Mouse (Mus musculus): ENCODE measurements around the gene Fktn.
"Not testable (repeated sequence)": the region's sequence is repeated elsewhere in the genome, so short reads cannot be mapped to it uniquely, and the experiment has no call there.

Fktn gene

DNA sequence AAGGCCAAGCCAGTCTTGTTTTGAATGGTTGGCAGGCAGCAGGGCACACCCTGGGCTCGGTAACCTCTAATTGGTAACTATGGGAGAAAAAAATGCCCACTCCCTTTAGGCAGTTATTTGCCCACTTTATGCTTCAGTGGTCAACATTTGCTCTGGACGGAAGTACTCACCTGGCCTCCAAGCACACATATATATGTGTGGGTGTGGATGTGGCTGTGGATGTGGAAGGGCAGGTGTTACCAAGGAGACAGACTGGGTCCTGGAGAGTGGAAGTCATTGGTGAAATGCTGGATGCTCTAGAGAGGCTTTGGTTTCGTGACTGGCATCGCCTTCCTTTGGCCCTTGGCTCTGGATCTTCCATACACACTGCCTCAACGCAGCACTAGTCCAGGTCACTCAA lies 58.2 kb downstream of the Fktn start:
- DNase-seq, result no peak

DNA sequence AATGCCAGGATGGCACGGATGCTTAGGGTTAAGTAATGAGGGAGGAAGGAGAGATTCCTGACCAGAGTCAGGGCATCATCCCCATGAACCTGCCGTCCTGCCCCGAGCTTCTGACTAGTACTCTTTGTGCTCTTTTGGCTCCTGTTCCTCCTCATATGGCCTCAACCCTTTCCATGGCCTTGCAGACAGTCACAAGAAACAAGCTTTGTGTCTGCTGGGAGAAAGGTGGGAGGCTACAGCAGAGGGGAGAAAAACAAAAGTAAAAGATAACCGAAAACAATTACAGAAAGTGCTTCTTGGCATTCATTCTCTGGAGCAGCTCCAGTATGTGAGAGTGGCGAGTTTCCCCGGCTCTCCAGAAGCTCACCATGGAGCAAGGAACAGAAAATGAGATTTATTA lies 60.1 kb downstream of the Fktn start:
- DNase-seq, result no peak

DNA sequence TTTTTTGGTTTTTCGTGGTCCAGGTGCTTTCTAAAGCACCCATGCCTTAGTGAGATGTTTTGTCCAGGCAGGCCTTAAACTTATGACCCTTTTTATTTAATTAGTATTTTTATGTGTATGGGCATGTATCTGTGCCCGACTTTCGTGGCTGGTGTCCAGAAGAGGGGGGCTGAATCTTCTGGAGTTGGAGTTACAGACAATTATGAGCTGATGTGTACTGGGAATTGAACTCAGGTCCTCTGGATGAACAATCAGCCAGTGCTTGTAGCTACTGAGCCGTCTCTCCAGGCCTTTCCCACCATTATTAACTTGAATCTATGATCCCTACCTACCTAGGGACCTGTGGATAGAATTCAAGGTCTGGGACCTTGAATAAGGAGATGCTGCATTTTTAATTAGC lies 67.6 kb downstream of the Fktn start:
- no peak for DNase-seq

DNA sequence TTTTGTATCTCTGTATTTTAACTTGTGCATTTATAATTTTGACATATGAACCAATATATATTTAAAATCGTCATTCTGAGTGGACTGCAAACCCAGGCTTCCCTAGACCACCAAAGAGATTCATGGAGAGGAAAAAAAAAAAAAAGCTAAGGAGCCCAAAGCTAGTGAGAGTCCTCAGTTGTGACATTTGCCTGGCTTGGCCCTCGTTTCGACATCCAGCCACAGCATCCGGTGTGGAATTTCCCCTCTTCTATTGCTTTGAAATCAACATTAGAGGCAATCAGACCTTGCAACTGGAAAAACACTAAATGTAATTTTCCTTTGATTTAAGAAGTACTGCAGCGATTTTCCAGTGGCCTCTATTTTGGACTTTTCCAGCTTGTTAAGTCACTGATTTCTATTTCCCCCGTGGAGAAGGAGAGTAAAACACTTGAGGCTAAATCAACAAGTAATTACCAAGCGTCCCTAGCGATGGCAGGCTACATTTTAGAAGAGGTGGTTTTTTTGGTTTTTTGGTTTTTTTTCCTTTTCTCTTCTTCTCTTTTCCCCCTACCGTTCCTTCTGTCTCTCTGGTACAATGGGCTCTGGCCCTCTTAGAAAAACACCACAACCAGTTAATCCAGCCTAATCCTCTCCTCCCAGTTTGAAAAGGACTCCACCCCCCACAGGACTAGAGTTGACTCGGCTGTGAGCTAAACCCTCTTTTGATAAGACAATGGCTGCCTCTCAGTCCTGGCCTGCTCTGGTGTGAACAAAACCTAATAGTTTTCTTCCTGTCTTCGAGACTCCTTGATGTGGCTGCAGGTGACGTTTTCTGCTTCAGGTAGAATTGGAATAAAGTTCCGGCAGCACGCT lies 68.6 kb downstream of the Fktn start:
- DNase-seq, result peak; percentile 8

DNA sequence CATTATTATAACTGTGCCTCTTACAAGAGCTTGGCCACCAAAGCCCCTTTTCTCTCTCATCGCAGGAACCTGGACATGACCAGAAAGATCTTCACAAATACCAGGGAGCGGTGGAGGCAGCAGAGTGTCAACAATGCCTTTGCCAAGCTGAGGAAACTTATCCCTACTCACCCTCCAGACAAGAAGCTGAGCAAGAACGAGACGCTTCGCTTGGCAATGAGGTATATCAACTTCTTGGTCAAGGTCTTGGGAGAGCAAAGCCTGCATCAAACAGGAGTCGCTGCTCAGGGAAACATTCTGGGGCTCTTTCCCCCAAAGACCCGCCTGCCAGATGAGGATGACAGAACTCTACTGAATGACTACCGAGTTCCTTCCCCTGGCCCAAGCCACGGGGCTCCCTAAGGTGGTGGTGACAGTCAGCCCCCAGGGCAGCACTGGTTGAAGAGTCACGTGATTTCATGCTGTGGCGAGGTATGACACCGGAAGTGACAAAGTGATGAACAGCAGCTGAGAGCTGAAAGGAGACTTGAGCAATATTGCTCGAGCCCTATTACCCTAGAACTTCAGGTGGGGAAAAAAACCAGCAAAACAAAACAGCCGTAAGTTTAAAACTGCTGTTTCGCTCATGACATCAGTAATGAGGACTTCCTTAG lies 72.1 kb downstream of the Fktn start:
- no peak for DNase-seq

DNA sequence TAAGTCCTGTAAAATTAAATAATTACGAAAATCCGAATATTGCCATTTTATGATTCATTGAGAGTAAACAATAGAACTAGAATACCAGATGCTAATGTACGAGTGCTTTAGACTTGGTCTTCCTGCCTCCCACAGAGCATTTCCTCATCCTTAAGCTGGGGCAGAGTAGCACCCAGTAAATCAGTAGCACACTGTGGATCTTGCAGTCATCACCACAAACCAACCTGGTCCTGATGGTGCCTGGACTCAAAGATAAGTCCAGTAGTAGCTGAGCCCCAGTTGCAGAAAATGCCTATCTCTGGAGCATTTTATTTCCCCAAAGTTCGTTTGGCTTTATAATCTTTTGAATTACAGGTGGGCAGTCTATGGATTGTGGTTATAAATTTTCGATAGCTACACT lies 73.1 kb downstream of the Fktn start:
- no peak for DNase-seq

DNA sequence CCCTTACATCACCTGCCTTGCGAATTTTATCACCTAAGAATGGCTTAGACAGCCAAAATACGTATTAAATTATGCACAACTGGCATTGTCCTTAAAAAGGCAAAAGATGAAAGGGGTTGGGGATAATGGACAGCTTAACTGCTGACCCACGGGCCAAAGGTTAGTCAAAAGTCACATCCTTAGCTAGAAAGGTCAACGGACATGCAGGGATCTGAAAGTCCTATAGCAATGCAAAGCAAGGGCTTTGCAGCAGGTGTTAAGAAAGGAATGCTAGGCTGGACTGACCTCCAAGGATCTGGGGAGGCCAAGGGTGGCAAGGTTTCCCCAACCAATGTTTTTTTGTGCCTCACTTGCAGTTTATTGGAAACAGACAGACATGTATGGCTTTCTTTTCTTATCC lies 75.5 kb downstream of the Fktn start:
- DNase-seq, result no peak

DNA sequence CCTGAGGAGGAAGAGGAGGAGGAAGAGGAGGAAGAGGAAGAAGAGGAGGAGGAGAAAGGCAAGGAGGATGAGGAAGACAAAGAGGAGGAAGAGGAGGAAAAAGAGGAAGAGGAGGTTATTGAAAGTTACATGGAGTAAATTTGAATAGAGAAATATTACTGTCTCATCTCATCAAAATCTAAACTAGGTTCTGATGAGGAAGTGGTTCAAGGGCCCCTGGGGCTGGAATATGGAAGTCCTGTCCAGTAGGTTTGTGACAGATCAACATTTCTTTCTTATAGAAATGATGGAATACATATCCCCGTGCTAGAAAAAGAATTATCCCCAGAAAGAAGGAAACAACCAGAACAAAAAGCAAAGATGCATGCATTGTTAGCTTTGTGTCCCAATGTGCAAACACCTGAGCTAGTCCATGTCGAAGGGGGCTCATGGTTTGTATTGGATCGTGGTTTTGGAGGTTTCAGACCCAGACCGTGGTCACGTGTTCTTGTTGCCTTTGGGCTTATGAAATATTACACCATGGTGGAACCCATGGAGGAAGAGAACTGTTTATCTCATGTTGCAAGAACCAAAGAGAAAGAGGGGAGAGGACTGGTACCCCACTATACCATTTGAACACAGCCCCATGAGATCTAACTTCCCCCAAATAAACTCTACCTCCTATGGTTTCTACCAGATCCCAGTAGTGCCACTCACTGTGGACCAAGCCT lies 80.6 kb downstream of the Fktn start:
- DNase-seq, result no peak

DNA sequence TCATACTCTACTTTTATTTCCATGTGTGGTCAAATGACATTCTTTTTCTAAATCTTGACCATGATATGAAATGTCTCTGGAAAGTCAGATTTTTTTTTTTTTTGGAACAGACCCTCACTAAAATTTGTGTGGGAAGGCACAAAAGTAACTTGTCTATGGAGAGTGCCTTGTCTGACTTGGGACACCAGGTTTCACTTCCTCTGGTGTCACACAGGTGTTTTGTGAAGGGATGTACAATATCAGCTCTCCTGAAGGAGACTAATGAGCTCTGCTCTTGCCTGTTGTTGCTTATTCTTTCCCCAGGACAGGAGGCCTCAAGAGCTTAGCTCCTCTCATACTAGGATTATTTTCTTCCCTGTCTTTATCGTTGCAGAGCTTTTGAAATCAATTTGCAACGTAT lies 81.3 kb downstream of the Fktn start:
- no peak for DNase-seq

DNA sequence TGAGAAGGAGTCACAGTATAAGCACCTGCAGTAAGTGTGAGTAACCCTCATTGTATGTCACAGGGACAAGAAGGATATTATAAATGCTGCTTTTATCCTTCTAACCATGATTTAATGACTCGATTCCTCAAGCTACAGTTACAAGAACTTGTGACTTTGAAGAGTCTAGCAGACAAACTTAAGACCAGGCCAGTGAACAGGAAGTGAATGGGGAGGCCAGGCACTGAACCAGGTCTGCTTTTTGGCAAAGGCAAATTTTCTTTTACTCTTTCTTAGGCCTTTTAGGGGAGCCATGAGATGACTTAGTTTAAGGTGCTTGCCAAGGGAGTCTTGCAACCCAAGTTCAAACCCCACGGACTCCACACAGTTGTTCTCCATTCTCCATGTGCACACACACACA lies 81.9 kb downstream of the Fktn start:
- DNase-seq, result no peak

DNA sequence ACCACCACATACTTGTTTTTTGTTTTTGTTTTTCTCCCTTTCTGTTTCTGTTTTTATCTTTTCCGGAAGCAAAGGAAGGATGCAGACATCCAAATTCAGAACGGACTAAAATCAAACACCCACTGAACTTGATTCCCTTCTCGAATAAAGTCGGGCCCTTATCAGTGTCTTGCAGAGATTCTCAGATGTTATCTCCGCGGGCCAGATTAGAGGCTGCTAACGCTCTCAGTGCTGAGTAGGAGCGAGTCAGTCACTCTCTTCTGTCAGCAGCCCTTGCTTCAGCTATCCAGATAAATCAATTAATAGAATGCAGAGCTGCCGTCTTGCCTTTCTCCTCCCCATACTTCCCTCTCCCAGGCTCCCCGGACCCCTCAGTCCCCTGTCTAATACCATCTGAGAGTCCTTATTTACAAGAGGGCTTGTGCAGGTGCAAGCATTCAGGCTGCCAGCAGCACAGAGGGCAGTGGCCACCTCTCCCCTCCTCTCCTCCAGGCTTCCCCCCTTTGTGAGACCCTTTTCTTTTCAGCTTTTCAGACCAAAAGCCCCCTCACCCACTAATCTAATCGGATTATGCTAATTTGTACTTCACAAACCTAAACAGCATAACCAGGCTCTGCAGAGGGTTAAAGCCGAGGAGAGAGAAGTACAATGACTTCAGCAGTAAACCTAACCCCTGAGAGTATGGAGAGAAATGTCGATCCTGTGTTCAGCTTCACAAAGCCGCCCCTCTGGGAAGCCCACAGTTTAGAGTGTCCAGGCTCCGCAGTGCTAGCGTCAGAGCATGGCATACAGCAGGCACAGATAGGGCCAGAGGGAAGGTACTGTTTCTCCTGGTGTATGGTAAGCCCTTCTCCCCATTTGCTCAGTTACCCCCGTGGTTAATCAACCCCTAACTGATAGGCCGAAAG lies 83.3 kb downstream of the Fktn start:
- no peak for DNase-seq

DNA sequence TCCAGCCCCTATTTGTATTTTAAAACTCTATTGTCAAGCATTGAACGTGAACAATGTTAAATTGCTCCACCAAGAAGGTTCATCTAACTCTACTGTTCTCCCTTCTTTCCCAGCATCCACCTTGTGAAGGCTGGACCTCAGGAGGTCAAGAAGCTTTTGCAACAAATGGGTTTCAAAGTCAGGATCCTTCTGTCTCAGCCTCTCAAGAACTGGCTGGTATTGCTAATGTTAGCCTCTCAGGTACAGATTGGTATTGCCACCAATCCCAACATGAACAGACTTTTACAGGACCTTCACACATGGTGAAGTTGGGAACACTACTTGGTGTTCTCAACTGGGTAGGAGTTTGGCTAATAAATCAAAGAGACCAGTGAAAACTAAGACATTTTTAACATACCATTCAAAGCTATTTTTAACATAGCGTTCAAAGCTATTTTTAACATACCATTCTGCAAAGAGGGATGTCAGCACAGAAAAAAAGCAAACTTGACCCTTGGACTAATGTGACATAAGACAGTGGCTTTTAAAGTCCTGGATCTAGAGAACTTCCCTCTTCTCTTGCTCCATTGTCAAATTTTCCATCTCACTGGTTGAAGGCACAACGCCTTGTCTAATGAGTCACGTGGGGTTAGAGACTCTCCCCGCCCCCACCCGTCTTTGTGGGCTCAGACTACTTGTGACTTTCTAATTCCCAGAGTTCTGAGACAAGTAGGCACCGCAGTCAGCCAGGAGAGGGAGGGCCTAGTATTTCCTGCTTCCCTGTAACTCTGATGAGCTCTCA lies 85.3 kb downstream of the Fktn start:
- DNase-seq, result peak; percentile 27

DNA sequence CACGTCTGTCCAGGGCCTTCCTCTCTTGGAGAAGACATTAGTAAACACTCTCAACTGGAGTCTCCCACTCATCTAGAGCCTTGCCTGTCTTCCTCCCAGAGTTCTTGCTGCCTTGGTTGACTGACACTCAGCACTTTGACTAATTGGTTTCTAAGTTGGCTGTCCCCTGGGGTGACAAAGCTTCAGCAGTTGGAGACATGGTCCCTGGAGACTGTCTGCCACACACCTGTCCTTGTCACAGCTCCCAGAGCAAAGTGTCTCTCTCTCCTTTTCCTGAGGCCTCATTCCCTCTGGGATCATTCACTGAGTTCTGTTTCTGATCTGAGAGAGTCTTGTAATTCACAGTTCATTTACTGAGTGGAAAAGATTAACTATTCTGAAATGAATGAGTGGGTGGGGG lies 86.0 kb downstream of the Fktn start:
- DNase-seq, result no peak

DNA sequence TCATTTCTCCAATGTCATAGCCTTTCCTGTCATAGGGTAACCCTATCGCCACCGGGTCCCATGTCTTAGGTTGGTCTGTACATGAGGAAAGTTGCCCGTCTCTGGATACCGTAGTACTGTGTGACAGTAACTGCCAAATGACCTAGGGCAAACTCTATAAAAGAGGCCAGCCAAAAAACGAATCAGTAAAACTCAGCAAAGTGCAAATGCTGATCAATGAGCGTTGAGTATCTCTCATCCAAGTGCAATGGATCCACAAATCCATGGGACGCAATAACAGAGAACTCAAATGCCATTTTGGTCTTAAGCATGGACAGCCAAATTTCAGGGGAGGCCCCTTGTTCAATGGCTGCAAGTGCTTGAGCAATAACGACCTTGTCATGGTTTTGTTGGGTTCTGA lies 89.9 kb downstream of the Fktn start:
- not testable (repeated sequence) for DNase-seq

DNA sequence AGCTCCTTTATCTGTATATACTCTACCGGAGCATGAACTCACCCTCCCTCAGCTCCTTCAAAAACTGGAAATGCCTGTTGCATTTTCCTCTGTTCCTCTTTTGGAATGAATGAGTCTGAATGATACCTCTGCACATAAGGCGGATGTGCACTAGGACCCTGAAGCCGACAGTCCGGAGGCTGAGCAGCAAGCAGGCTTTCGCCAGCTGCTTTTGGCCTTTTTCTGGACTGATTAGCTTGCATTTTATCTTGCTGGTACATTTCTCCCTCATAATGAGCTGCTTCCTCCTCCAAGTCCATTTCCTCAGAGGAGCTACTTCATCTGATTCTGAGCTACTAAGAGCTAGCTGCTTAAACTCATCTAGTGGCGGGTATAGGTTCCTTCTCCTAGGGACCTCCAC lies 92.6 kb downstream of the Fktn start:
- not testable (repeated sequence) for DNase-seq

DNA sequence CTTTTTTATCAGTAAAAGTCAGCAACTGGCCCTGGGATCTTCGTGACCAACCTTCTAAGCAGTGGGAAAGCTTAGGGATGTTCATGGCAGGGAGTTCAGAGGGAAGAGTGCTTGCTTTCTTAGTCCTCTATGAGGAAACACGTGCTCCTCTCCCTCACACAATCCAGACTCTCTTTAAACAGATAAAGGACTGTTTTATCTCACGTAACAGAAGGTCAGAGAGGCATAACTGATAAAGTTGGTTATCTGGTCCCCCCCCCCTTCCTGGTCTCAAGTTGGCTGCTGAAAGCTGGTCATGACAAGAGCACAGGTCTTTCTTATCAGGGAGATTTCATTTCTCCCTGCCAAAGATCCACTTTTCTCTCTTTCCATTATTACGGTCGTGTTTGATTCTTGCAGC lies 104.5 kb downstream of the Fktn start:
- no peak for DNase-seq

DNA sequence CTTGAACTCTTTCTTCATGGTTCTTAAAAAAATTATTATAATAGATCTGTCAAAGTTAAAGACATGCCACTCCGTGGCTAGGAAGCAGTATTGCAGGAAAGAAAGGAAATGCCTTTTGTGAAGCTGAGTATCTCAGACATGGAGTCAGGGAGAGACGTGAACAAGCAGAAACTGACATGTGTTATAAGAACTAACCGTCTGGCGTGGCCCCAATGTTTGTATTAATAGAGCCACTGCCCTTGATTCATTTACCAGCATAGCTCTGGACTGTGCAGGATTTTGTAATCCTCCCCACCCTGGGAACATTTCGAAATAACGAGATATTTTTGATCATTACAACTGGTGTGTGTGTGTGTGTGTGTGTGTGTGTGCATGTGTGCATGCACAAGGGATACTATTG lies 109.9 kb downstream of the Fktn start:
- DNase-seq, result no peak

DNA sequence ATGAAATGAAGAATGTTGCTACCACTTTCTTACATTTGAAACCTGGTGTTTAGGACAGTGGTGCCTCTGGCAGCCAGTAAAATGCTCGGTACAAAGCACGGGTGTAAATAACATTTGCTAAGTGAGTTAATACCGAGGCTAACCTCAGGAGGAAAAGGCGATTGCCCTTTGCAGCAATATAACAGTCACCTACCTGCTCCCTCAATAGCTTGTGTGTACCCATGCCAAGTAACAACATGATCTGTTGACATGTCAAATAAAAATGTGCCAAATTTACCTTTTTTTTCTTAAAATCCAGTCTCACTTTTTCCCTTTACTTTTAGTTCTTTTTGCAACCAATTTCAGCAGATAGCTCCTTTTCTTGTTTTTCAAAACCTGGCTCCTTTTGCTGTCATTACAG lies 111.0 kb downstream of the Fktn start:
- DNase-seq, result no peak

DNA sequence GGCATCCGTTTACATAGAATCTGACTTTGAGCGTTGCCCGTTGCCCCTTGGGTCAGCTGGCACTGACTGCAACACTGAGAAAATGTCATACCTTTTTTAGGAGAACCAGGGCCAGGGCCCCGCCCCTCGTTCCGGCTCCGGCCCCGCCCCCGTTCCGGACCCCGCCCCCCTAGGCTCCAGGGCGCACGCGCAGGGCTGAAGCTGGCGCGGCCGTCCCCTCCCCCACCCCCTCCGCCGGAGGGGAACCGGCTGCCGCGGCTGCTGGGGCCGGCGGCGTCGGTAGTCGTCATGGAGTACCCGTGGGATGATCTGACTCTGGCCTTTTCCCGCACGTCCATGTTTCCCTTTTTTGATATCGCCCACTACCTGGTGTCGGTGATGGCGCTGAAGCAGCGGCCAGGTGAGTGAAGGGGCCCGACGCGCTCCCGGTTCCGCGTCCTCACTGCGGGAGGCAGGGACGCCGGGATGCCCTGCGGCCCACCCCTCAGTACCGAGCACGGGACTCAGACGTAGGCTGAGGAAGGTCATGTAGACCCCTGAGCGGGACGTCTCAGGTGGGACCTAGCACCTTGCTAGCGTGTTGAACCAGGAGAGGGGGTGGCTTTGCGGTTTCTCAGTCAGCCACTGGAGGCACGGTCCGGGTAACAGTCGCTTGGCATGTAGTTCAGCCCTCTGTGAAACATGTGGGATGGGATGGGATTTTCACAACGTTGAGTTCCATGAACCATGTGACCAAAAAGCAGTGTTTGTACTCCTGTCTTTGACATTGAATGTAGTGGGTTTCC lies 112.2 kb downstream of the Fktn start, which contains the start of gene Tmem38b:
TSS of gene Tmem38b (plus strand) at position 225 of the 785 bp plus-strand sequence.
- DNase-seq, result peak; percentile 89

DNA sequence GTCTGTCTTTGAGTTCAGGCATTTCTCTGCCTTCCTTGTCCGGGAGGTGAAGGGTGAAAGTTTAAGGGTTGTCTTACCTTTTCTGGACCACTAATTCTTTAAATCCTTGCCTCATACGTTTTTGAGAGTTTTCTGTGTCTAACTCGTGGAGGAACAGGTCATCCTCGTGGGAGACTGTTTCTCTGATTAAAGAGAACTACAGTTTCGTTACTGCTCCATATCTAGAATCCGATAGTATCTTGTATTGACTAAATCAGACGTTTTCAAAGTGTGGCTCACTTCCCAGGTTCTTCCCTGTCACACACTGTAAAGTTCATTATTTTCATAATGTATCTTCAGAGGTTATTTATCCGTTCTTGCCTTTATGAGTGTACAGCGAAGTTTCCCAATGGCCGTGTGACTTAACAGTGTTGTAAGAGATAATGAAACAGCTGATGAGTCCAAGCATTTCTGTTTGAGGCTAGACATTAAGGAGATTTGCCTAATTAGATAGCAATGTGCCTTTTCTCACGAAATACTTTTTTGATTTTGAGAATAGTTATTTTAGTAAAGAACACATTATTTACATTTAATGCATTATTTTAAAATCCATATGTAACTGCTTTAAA lies 112.9 kb downstream of the Fktn start:
- DNase-seq, result no peak
